Mouse (Mus musculus) myocyte (in vitro differentiated cells): ENCODE results near the gene Cdt1. TPM values are rescaled to one million over a fixed set of nuclear protein-coding genes. Genes with fewer than 3 reads are reported as not detected.

ENCODE experiments used
- H3K27me3 ChIP-seq: one replicate; pipeline ENCODE4 v1.6.1; 2011; ENCODE audit not compliant: control insufficient read depth, insufficient read depth, insufficient read length
- H3K36me3 ChIP-seq: one replicate; pipeline ENCODE4 v1.6.1; 2011; ENCODE audit not compliant: control insufficient read depth, insufficient read depth
- H3K4me2 ChIP-seq: one replicate; pipeline ENCODE4 v1.6.1; 2011; ENCODE audit warnings: low read depth, control low read depth
- H3K4me3 ChIP-seq: one replicate; pipeline ENCODE4 v1.5.1; 2011; ENCODE audit warnings: mild to moderate bottlenecking, control low read depth, moderate library complexity
- H3K79me2 ChIP-seq: one replicate; pipeline ENCODE4 v1.6.1; 2011; ENCODE audit not compliant: control insufficient read depth, insufficient read depth
- H3ac ChIP-seq: one replicate; pipeline ENCODE4 v1.6.1; 2011; ENCODE audit not compliant: control insufficient read depth, insufficient read length
- CEBPB ChIP-seq: IDR thresholded peaks from 2 replicates; pipeline ENCODE4 v1.6.1; 2011; ENCODE audit warnings: mild to moderate bottlenecking, moderate library complexity; ENCODE audit not compliant: poor library complexity, insufficient read depth, severe bottlenecking
- E2F4 ChIP-seq: IDR thresholded peaks from one replicate; pipeline ENCODE4 v1.6.1; 2011; ENCODE audit warnings: mild to moderate bottlenecking, control low read depth, moderate library complexity; ENCODE audit not compliant: insufficient read depth
- MAX ChIP-seq: IDR thresholded peaks from one replicate; pipeline ENCODE4 v1.6.1; 2011; ENCODE audit warnings: low read depth, mild to moderate bottlenecking, control low read depth
- MYOD1 ChIP-seq, 3 experiments: IDR thresholded peaks; one replicate each; pipeline ENCODE4 v1.6.1; 2011; ENCODE audit warnings: control low read depth in 2 of 3, low read depth in 2 of 3, mild to moderate bottlenecking in 2 of 3, moderate library complexity in 1 of 3; ENCODE audit not compliant: insufficient read length in 2 of 3, control insufficient read depth in 1 of 3
- MYOG ChIP-seq, 3 experiments: IDR thresholded peaks; one replicate each; pipeline ENCODE4 v1.6.1; 2011; ENCODE audit warnings: control low read depth in 2 of 3, low read depth in 2 of 3, mild to moderate bottlenecking in 2 of 3; ENCODE audit not compliant: insufficient read length in 2 of 3, control insufficient read depth in 1 of 3, insufficient read depth in 1 of 3
- POLR2A ChIP-seq: IDR thresholded peaks from one replicate; pipeline ENCODE4 v1.6.1; 2011; ENCODE audit warnings: low read depth, mild to moderate bottlenecking, control low read depth, moderate library complexity; ENCODE audit not compliant: insufficient read length
- POLR2AphosphoS2 ChIP-seq: IDR thresholded peaks from one replicate; pipeline ENCODE4 v1.6.1; 2011; ENCODE audit warnings: low read depth, control low read depth; ENCODE audit not compliant: insufficient read length
- REST ChIP-seq: IDR thresholded peaks from one replicate; pipeline ENCODE4 v1.6.1; 2011; ENCODE audit warnings: mild to moderate bottlenecking, control low read depth, moderate library complexity; ENCODE audit not compliant: insufficient read depth, insufficient read length
- SRF ChIP-seq: IDR thresholded peaks from one replicate; pipeline ENCODE4 v1.6.1; 2011; ENCODE audit warnings: low read depth; ENCODE audit not compliant: control insufficient read depth, insufficient read length
- TCF12 ChIP-seq: IDR thresholded peaks from one replicate; pipeline ENCODE4 v1.6.1; 2011; ENCODE audit warnings: mild to moderate bottlenecking, control low read depth; ENCODE audit not compliant: poor library complexity, insufficient read depth, severe bottlenecking
- TCF3 ChIP-seq: IDR thresholded peaks from one replicate; pipeline ENCODE4 v1.6.1; 2011; ENCODE audit warnings: low read depth, control low read depth; ENCODE audit not compliant: insufficient read length
- USF1 ChIP-seq: IDR thresholded peaks from one replicate; pipeline ENCODE4 v1.6.1; 2011; ENCODE audit warnings: low read depth, mild to moderate bottlenecking, control low read depth, moderate library complexity
- polyA plus RNA-seq: library from polyadenylated mRNA; unstranded; fragments of >200 nt; fragmentation: generic; extraction: Trizol; gene quantifications from one replicate; pipeline ENCODE4 v1.2.1, GENCODE M21; 2012; ENCODE audit warnings: missing spikeins

Gene Cdt1
- polyA plus RNA-seq, 1 experiment, result 19.7 TPM

DNA sequence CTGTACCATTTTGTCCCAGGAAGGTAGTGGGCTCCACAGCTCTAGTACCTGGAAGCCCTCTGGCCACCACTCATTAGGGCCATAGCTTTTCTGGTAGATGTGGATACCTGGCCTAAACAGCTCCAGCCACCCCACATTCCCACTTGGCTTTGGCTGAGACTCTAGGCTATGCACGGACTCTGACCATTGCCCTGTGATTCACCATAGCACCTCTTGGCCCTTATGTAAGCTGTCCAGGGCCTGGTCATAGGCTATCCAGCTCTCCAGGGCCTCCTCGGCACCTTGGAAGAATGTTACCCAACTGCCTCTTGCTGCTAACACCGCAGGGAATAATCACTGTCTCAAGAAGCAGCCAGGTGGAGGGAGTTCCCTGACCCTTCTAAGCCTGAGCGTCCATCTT, 38.7 kb upstream of the Cdt1 start:
- H3K4me3 ChIP-seq, result no peak overlapping the region
- H3K27me3 ChIP-seq, result no peaks in the 10 kb centered on the region
- no peaks in the 10 kb centered on the region for H3K36me3 ChIP-seq
- H3ac ChIP-seq, result no peak overlapping the region
- no peak overlapping the region for H3K4me2 ChIP-seq
- TF ChIP-seq USF1, result no peak
- no peak for TF ChIP-seq CEBPB
- TF ChIP-seq MYOG (IDR thresholded peaks at IDR 0.05; ENCODE audit: control insufficient read depth in 1 of 3, insufficient read depth in 1 of 3, insufficient read length in 2 of 3, low read depth in 2 of 3), result no peak
- TF ChIP-seq TCF12, result no peak
- TF ChIP-seq POLR2AphosphoS2, result no peak
- TF ChIP-seq TCF3, result no peak
- TF ChIP-seq POLR2A, result no peak
- TF ChIP-seq MAX, result no peak
- no peak for TF ChIP-seq REST
- no peak for TF ChIP-seq MYOD1 (IDR thresholded peaks at IDR 0.05; ENCODE audit: control insufficient read depth in 1 of 3, insufficient read length in 2 of 3, low read depth in 2 of 3)
- TF ChIP-seq E2F4, result no peak
- no peak for TF ChIP-seq SRF
- peaks cover 95% of the 10 kb centered on the region for H3K79me2 ChIP-seq

DNA sequence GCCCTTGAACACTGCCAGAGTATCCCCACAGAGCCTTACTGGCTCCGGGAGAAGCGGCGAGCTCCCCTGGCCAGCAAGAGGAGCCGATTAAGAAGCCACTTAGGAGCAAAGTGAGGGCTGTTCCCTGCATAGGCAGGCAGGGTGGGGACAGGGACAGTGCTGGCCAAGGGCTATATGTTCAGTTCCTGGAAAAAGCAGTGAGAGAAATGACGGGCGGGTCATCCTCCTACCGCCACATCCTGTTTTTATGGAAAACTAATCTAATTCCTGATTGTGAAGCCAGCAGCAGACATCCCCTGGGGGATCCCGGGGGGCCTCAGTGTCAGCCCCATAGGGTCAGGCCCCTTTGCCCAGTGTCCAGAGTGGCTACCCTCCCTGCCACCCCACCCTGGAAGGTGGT, 36.5 kb upstream of the Cdt1 start:
- no peak overlapping the region for H3K4me2 ChIP-seq
- H3ac ChIP-seq, result no peak overlapping the region
- no peak for TF ChIP-seq MYOG (IDR thresholded peaks at IDR 0.05; ENCODE audit: control insufficient read depth in 1 of 3, insufficient read depth in 1 of 3, insufficient read length in 2 of 3, low read depth in 2 of 3)
- TF ChIP-seq POLR2A, result no peak
- TF ChIP-seq POLR2AphosphoS2, result no peak
- TF ChIP-seq TCF3, result no peak
- no peak for TF ChIP-seq E2F4
- TF ChIP-seq MAX, result no peak
- TF ChIP-seq SRF, result no peak
- no peak for TF ChIP-seq CEBPB
- TF ChIP-seq TCF12, result no peak
- H3K79me2 ChIP-seq, result peaks cover 93% of the 10 kb centered on the region
- no peaks in the 10 kb centered on the region for H3K27me3 ChIP-seq
- H3K36me3 ChIP-seq, result no peaks in the 10 kb centered on the region
- H3K4me3 ChIP-seq, result no peak overlapping the region

DNA sequence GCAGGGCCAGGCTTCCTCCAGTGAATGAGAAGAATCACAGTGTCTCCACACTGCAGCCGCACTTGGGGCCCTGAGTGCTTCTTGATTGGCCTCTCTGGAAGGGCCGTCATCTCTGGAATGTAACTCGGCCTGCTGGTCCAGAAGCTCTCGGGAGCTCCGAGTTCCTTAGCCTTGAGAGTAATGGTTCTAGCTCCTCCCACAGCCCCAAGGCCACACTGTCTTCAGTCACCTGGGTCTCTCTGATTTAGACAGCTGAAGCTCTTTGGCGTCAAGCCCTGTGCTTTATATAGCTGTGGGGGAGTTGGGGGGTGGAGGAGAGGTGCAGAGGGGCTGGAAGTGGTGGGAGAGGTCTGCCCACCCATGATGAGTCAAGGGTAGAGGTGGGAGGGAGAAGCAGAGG, 30.8 kb upstream of the Cdt1 start:
- H3K4me3 ChIP-seq, result no peak overlapping the region

DNA sequence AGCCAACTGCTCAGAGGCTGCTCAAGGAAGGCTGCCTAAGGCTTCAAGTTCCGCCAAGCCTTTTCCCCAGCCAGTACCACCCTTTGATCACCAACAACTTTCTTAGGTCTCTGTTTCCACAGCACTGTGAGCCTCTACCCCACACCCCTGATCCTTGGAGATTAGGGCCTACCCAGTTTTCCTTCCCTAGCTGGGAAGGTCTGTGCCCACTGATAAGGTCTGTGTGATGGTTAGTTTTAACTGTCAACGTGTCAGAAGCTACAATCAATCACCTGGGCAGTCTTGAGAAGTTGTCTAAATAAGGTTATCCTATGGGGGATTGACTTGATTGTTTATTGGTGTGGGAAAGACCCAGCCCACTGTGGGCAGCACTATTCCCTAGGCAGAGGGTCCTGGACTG, 30.0 kb upstream of the Cdt1 start:
- no peak overlapping the region for H3ac ChIP-seq
- H3K79me2 ChIP-seq, result peaks cover 89% of the 10 kb centered on the region
- no peak for TF ChIP-seq USF1
- TF ChIP-seq MYOD1 (IDR thresholded peaks at IDR 0.05; ENCODE audit: control insufficient read depth in 1 of 3, insufficient read length in 2 of 3, low read depth in 2 of 3), result no peak
- no peak for TF ChIP-seq MAX
- TF ChIP-seq POLR2A, result no peak
- no peak for TF ChIP-seq E2F4
- TF ChIP-seq SRF, result no peak
- TF ChIP-seq CEBPB, result no peak
- no peak for TF ChIP-seq REST
- TF ChIP-seq MYOG (IDR thresholded peaks at IDR 0.05; ENCODE audit: control insufficient read depth in 1 of 3, insufficient read depth in 1 of 3, insufficient read length in 2 of 3, low read depth in 2 of 3), result no peak
- TF ChIP-seq TCF3, result no peak
- no peak for TF ChIP-seq TCF12
- no peaks in the 10 kb centered on the region for H3K36me3 ChIP-seq
- H3K4me3 ChIP-seq, result no peak overlapping the region
- no peaks in the 10 kb centered on the region for H3K27me3 ChIP-seq
- no peak overlapping the region for H3K4me2 ChIP-seq

More for the DNA sequence above, 30.8 kb upstream of the Cdt1 start:
- Histone ChIP-seq H3K4me2 (peak overlapping the region; percentile 42), H3ac (no peak overlapping the region), H3K79me2 (peaks cover 89% of the 10 kb centered on the region), H3K36me3 (no peaks in the 10 kb centered on the region), H3K27me3 (no peaks in the 10 kb centered on the region)
- TF ChIP-seq CEBPB (no peak), MYOD1 (IDR thresholded peaks at IDR 0.05; ENCODE audit: control insufficient read depth in 1 of 3, insufficient read length in 2 of 3, low read depth in 2 of 3) (peak in 1 of 3 experiments; percentile 65), MYOG (IDR thresholded peaks at IDR 0.05; ENCODE audit: control insufficient read depth in 1 of 3, insufficient read depth in 1 of 3, insufficient read length in 2 of 3, low read depth in 2 of 3) (peak in 2 of 3 experiments; percentile 2 to 59)

DNA sequence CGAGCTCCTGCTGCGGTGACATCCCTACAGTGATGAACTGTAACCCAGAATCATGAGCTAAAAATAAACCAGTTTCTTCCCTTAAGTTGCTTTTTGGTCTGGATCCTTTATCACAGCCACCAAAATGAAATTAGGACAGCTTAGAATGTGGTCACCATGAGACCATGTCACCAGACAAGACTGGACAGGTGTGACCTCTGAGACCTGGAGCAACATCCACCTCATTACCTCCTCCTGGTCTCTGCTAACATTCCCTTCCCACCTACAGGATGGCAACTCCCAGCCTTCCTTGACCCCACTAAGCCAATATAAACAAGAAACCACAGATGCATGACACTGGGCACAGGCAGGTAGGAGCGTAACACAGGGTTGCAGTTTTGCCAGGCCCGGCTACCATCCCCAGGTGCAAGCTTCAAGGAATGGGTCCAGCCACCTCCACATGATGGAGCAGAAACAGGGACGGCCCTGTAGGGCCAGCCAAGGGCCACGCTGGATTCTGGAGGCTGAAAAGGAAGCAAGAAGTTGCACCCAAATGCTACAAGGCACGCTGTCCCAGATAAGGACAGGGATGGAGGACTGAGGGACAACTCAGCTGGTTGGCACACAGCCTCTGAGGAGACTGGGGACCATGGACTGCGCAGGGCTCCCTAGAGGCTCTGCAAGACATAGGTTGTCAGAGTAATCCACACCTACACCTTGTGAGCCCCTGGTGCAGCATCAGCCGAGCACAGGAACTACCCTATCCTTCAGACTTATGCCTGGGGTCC, 29.3 kb upstream of the Cdt1 start:
- Histone ChIP-seq H3K4me2 (no peak overlapping the region), H3K36me3 (no peaks in the 10 kb centered on the region), H3K79me2 (peaks cover 89% of the 10 kb centered on the region), H3K27me3 (no peaks in the 10 kb centered on the region), H3K4me3 (no peak overlapping the region), H3ac (no peak overlapping the region)
- TF ChIP-seq MYOD1 (IDR thresholded peaks at IDR 0.05; ENCODE audit: control insufficient read depth in 1 of 3, insufficient read length in 2 of 3, low read depth in 2 of 3), result peak in 1 of 3 experiments; percentile 92
- no peak for TF ChIP-seq TCF3
